Mouse (Mus musculus) left cerebral cortex, adult 6 months (tissue): ENCODE measurements around the gene Ttc23l. TPM values are rescaled to one million over a fixed set of nuclear protein-coding genes. Genes with fewer than 3 reads are reported as not detected.

Source experiments
- long read RNA-seq, 2 experiments: library from polyadenylated mRNA; unstranded; transcript quantifications; one replicate each; pipeline ENCODE4 v2.0.0; 2019 to 2020
- polyA plus RNA-seq: library from polyadenylated mRNA; unstranded; fragments of <200 nt; fragmentation: Nextera tagmentation; gene quantifications from 2 replicates; pipeline ENCODE4 v1.2.3, GENCODE M21; 2021

Ttc23l gene
- not detected in 2 replicates for polyA plus RNA-seq
- long read RNA-seq, experiment 1, result 0 reads
- long read RNA-seq, experiment 2, result 0 reads

DNA sequence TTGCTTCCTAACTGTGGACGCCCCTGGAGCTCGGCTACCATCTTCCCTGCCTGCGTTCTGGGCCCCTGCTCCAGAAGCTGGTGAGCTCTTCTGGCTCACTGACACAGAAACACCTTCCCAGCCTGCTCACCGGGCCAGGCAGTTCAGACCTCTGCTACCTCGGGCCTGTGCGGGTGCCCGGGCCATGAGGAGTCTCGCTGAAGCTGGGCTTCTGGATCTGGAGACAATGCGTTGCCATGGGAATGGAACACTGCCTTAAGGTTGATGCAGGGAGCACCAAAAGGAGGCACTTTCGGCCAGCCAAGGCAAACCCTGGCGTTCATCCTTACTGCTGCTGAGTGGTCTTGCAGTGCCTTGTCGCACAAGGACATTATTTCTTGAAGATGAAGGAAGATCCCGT lies at the start of gene Ttc23l:
Gene Ttc23l, minus strand, starts transcription at position 204 of the 400 bp plus-strand sequence.

DNA sequence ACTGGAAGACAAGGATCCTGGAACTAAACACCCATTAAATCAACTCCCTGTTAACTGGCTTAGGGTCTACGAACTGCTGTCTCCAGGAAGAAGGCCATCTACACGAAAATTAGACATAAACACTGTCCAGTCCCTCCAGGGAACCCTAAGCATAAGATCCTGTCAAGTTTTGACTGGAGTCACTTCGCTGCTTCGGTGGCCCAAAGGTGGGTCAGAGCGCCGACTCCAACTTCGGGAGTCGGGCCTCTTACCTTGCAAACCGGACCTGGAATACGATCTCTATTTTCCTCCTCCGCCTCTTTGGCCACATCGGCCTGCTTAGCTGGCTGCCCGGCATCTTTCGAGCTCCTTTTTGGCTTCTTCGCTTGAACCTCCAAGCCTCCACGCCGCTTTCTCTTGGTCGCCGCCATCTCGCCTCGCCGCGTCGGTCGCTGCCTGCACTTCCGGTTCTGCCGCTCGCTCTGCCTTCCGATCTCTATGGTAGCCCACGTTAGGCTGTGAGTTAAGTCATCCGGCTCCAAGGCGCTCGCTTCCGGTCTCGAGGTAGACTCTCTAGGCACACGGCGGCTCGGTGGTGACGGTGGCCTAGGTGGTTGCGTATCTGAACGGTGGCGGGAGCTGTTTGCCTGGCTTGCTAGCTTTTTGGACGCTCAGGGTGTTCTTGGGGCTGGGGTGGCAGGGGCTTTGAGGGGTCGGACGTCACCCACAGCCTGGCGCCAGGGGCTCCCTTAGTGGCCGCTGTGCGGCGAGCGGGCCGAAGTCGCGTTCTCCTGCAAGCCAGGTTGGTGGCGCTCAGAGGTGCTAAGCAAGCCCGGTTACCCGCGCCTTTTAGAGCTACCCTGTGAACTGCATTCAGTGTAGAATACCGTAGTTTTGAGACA lies 72.7 kb downstream of the Ttc23l start, which contains the start of the genes Brix1 and Rad1:
Gene Brix1, minus strand, starts transcription at position 464 of the 881 bp plus-strand sequence.
Gene Rad1, plus strand, starts transcription at position 535 of the 881 bp plus-strand sequence.

DNA sequence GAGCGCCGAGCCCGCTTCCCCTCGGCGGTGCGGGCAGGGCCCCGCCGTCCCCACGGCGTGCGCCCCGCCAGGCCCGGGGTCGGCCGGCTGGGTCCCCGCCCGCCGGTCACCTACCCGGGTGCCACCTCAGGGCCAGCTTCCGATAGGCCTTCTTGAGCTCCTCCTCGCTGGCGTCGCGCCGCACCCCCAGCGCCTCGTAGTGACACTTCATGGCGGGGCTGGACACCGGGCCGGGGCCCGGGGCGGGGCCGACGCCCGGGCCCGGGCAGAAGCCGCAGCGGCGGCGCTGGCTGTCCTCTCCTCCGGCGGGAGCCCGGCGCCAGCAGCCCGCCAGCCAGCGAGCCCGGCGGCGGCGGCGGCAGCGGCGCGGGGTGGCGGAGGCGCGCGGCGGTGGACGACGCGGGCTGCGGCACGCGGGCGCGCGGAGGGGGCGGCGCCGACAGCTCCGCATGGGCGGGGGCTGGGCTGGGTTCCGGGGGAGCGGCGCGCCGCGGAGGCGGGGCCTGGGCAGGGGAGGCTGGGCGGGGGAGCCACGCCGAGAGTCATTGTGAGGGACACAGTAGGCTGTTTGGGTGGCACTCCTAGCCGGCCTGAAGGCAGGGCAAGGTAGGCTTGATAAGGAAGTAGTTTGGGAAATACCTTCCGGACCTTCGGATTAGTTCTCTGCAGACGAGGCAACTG lies 88.2 kb downstream of the Ttc23l start, which contains the start of gene Dnajc21:
Gene Dnajc21, minus strand, starts transcription at position 366 of the 681 bp plus-strand sequence.

Other genes with a start within 250 kb of the Ttc23l start
- not detected in 2 replicates for gene Gm21973, start 233.3 kb downstream of the Ttc23l start, polyA plus RNA-seq
- not detected in 2 replicates for gene Agxt2, start 200.1 kb downstream of the Ttc23l start, polyA plus RNA-seq
- gene Dnajc21, start 88.2 kb downstream of the Ttc23l start, polyA plus RNA-seq, result 9.5 and 24.8 TPM in 2 replicates
- gene Brix1, start 72.7 kb downstream of the Ttc23l start, polyA plus RNA-seq, result 14.9 and 24.4 TPM in 2 replicates
- 15.3 and 21.1 TPM in 2 replicates for gene Rad1, start 72.7 kb downstream of the Ttc23l start, polyA plus RNA-seq
- gene Rai14, start 156.0 kb upstream of the Ttc23l start, polyA plus RNA-seq, result 1.4 and 1.5 TPM in 2 replicates